Mouse (Mus musculus): ENCODE results near the gene Vmn2r31.
"Not testable (repeated sequence)": the region's sequence is repeated elsewhere in the genome, so short reads cannot be mapped to it uniquely, and the experiment has no call there.

Vmn2r31 gene

DNA sequence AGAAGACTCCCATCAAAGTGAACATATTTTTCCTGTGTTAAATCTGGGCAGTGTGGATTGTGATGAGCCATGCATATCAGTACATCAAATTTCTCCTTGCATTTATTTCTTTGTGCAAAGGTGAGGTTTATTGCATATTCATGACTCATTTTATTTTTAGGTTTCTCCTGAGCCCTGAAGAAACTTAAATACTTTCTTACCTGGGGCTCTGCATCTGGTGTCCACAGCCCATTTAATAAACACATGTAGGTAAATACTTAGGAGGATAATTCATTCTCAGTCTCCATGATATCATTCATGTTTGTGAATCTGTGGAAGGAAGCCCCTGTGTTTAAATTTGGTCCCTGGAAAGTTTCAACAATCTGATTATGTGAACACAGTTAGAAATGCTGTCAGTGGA is at the start of gene Vmn2r31:
Gene Vmn2r31 (minus strand): TSS at position 101 of the 400 bp plus-strand sequence.
- in situ Hi-C loops (cut with MboI; ENCODE audit: low pct_unique_long_range_greater_than_20kb in 1 of 2, low sequenced_read_pairs in 2 of 2, unreplicated experiment in 1 of 2), result not testable (repeated sequence)

DNA sequence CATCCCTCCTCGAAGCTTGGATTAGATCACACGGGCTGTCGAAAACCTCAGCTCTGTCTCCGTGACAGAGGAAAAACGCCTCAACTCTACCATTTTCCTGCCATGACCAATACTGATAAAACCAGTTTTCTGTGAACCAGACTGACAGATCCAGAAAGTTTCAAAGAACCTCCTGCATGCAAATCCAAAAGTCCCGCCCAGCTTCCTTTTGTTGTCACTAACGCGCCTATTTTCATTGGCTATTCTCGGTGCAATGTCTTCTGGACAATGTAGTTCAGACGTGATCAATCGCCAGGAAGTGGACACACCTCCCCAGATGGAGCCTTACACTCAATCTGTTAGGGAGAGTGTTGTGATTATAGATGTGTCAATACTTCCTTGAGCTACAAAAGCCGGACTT is 25.1 kb downstream of the Vmn2r31 start, which contains the start of gene Gm45783:
Gene Gm45783 (minus strand): TSS at position 143 of the 400 bp plus-strand sequence.
- in situ Hi-C loops (cut with MboI; ENCODE audit: low pct_unique_long_range_greater_than_20kb in 1 of 2, low sequenced_read_pairs in 2 of 2, unreplicated experiment in 1 of 2), result not testable (repeated sequence)

DNA sequence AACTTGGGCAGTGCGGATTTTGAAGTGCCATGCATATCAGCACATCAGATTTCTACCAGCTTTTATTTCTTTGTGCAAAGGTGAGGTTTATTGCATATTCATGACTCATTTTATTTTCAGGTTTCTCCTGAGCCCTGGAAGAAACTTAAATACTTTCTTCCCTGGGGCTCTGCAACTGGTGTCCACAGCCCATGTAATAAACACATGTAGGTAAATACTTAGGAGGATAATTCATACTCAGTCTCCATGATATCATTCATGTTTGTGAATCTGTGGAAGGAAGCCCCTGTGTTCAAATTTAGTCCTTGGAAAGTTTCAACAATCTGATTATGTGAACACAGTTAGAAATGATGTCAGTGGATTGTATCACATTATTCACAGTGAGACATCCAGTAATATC is 62.0 kb downstream of the Vmn2r31 start, which contains the start of gene Vmn2r30:
Gene Vmn2r30 (minus strand): TSS at position 101 of the 400 bp plus-strand sequence.
- in situ Hi-C loops (cut with MboI; ENCODE audit: low pct_unique_long_range_greater_than_20kb in 1 of 2, low sequenced_read_pairs in 2 of 2, unreplicated experiment in 1 of 2), result not testable (repeated sequence)

Data from mouse embryonic stem cell (cell line).